Mouse (Mus musculus) E14TG2a.4 (cell line): ENCODE measurements around the gene Ect2l.

ENCODE experiments used
- H3K27me3 ChIP-seq: 2 replicates; pipeline ENCODE4 v1.6.1; 2014; ENCODE audit warnings: low read length, control low read depth; ENCODE audit not compliant: insufficient read depth
- H3K36me3 ChIP-seq: 2 replicates; pipeline ENCODE4 v1.6.1; 2014; ENCODE audit warnings: low read length, control low read depth; ENCODE audit not compliant: insufficient read depth
- H3K4me1 ChIP-seq: replicated peaks from 2 replicates; pipeline ENCODE4 v1.6.1; 2014; ENCODE audit warnings: low read depth, low read length, control low read depth
- H3K4me3 ChIP-seq: replicated peaks from 2 replicates; pipeline ENCODE4 v1.5.1; 2014; ENCODE audit warnings: mild to moderate bottlenecking, low read length
- H3K9me3 ChIP-seq: 2 replicates; pipeline ENCODE4 v1.6.1; 2014; ENCODE audit warnings: low read length, control low read depth
- CTCF ChIP-seq: conservative IDR thresholded peaks from 2 replicates; pipeline ENCODE4 v1.5.1; 2014; ENCODE audit warnings: low read length
- NANOG ChIP-seq: IDR thresholded peaks from 2 replicates; pipeline ENCODE4 v1.6.1; 2014; ENCODE audit warnings: borderline replicate concordance, low read length, mixed read lengths
- POU5F1 ChIP-seq: IDR thresholded peaks from 2 replicates; pipeline ENCODE4 v1.6.1; 2014; ENCODE audit warnings: low read length, borderline replicate concordance

Gene Ect2l

GRCm38 (mm10) chr10:18082772-18083171, 127.9 kb downstream of the Ect2l start:
- Histone ChIP-seq H3K36me3 (peaks cover 7% of the 10 kb centered on the region), H3K9me3 (peaks cover 40% of the 10 kb centered on the region), H3K4me3 (no peak overlapping the region), H3K4me1 (no peaks in the 10 kb centered on the region), H3K27me3 (no peaks in the 10 kb centered on the region)
- no peak for TF ChIP-seq POU5F1

- H3K27me3 ChIP-seq, result no peaks in the 10 kb centered on the region
- TF ChIP-seq POU5F1, result no peak
- TF ChIP-seq CTCF, result no peak
- TF ChIP-seq NANOG, result no peak
- H3K4me3 ChIP-seq, result no peak overlapping the region
- H3K9me3 ChIP-seq, result peaks cover 27% of the 10 kb centered on the region
- no peaks in the 10 kb centered on the region for H3K4me1 ChIP-seq
- peaks cover 15% of the 10 kb centered on the region for H3K36me3 ChIP-seq
These were observed 129.2 kb downstream of the Ect2l start for GRCm38 (mm10) chr10:18081536-18081935.
